Mouse (Mus musculus): Measurements from ENCODE around the gene Vmp1. TPM values are rescaled to one million over a fixed set of nuclear protein-coding genes. Genes with fewer than 3 reads are reported as not detected.
A peak's percentile ranks its signal among the peaks of the same experiment; 100 is the strongest.

Vmp1 gene
- polyA plus RNA-seq, 1 experiment = 525 TPM

GRCm38 (mm10) chr11:86598154-86598553, 85.5 kb downstream of the Vmp1 start:
- Histone ChIP-seq H3K27ac (ENCODE audit: insufficient read depth, low read length) (peak overlapping the region; percentile 42; the same call in 1 of the 2 replicates), H3K4me3 (ENCODE audit: insufficient read depth, low read length) (no peak overlapping the region), H3K4me1 (ENCODE audit: control insufficient read depth, insufficient read depth, low read length) (peaks cover 17% of the 10 kb centered on the region)
- TF ChIP-seq CTCF (IDR thresholded peaks at IDR 0.05; ENCODE audit: borderline replicate concordance, insufficient read depth, low read length) (no peak), POLR2A (IDR thresholded peaks at IDR 0.05; ENCODE audit: low read depth, low read length) (no peak)

GRCm38 (mm10) chr11:86596976-86597375, 86.7 kb downstream of the Vmp1 start:
- Histone ChIP-seq H3K27ac (ENCODE audit: insufficient read depth, low read length) (peak overlapping the region; percentile 70), H3K4me3 (ENCODE audit: insufficient read depth, low read length) (no peak overlapping the region), H3K4me1 (ENCODE audit: control insufficient read depth, insufficient read depth, low read length) (peaks cover 23% of the 10 kb centered on the region)
- TF ChIP-seq CTCF (IDR thresholded peaks at IDR 0.05; ENCODE audit: borderline replicate concordance, insufficient read depth, low read length) (no peak), POLR2A (IDR thresholded peaks at IDR 0.05; ENCODE audit: low read depth, low read length) (no peak)

GRCm38 (mm10) chr11:86596187-86596960, 87.3 kb downstream of the Vmp1 start:
- TF ChIP-seq CTCF (IDR thresholded peaks at IDR 0.05; ENCODE audit: borderline replicate concordance, insufficient read depth, low read length) = no peak
- no peak for TF ChIP-seq POLR2A (IDR thresholded peaks at IDR 0.05; ENCODE audit: low read depth, low read length)
- H3K4me1 ChIP-seq (ENCODE audit: control insufficient read depth, insufficient read depth, low read length) = peaks cover 27% of the 10 kb centered on the region
- H3K4me3 ChIP-seq (ENCODE audit: insufficient read depth, low read length) = no peak overlapping the region
- H3K27ac ChIP-seq (ENCODE audit: insufficient read depth, low read length) = peak overlapping the region; percentile 77

DNA sequence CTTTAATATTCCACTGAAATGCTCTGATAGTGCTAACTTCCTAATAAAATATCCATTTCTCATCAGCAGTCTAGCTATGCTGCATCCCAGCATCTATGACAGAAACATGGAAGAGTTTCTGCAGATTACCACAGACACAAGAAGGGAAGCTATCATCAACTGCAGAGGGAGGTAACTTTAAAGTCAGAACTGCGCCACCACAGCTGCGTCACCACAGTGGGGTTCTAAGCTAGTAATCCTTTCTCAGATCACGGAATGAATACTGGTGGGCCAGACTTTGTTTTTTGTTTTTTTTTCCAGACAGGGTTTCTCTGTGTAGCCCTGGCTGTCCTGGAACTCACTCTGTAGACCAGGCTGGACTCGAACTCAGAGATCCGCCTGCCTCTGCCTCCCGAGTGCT, 88.3 kb downstream of the Vmp1 start:
- Histone ChIP-seq H3K4me1 (ENCODE audit: control insufficient read depth, insufficient read depth, low read length) (peaks cover 34% of the 10 kb centered on the region), H3K27ac (ENCODE audit: insufficient read depth, low read length) (peak overlapping the region; percentile 57; the same call in 1 of the 2 replicates), H3K4me3 (ENCODE audit: insufficient read depth, low read length) (no peak overlapping the region)
- TF ChIP-seq POLR2A (IDR thresholded peaks at IDR 0.05; ENCODE audit: low read depth, low read length) (no peak), CTCF (IDR thresholded peaks at IDR 0.05; ENCODE audit: borderline replicate concordance, insufficient read depth, low read length) (no peak)

DNA sequence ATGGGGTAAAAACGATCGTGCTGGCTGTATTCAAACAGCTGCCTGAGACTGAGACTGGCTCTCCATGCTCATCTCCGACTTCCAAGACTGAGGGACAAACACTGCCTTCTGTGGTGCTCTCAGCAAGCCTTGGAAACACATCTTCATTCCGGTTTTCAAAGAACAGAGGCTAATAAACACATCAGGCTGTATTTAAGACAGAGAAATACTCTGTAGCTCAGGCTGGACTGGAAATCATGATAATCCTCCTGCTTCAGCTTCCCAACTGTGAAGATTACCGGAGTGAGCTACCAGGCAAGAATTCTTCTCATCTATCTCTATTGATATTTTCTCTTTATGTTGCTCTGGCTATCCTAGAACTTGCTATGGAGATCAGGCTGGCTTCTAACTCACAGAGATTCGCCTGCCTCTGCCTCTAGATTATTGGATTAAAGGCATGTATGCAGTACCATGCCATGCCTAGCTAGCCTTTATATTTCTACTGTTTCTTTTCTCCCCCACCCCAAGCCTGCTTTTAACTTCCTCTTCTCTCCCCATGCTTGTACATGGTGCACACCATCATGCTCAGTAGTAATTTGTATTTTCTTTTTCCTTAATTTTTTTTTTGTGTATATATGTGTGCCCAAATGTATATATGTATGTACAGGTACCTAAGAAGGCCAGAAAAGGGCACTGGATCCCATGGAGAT, 89.3 kb downstream of the Vmp1 start:
- peaks cover 32% of the 10 kb centered on the region for H3K4me1 ChIP-seq (ENCODE audit: control insufficient read depth, insufficient read depth, low read length)
- TF ChIP-seq CTCF (IDR thresholded peaks at IDR 0.05; ENCODE audit: borderline replicate concordance, insufficient read depth, low read length) (no peak), POLR2A (IDR thresholded peaks at IDR 0.05; ENCODE audit: low read depth, low read length) (no peak)
- no peak overlapping the region for H3K4me3 ChIP-seq (ENCODE audit: insufficient read depth, low read length)
- peak overlapping the region; percentile 100 for H3K27ac ChIP-seq (ENCODE audit: insufficient read depth, low read length)

GRCm38 (mm10) chr11:86593443-86593842, 90.2 kb downstream of the Vmp1 start:
- no peak overlapping the region for H3K4me3 ChIP-seq (ENCODE audit: insufficient read depth, low read length)
- TF ChIP-seq POLR2A (IDR thresholded peaks at IDR 0.05; ENCODE audit: low read depth, low read length) (no peak), CTCF (IDR thresholded peaks at IDR 0.05; ENCODE audit: borderline replicate concordance, insufficient read depth, low read length) (no peak)
- H3K27ac ChIP-seq (ENCODE audit: insufficient read depth, low read length) = peak overlapping the region; percentile 100
- peaks cover 30% of the 10 kb centered on the region for H3K4me1 ChIP-seq (ENCODE audit: control insufficient read depth, insufficient read depth, low read length)

GRCm38 (mm10) chr11:86592993-86593392, 90.6 kb downstream of the Vmp1 start:
- TF ChIP-seq POLR2A (IDR thresholded peaks at IDR 0.05; ENCODE audit: low read depth, low read length) (peak; percentile 17; the same call in 1 of the 2 replicates), CTCF (IDR thresholded peaks at IDR 0.05; ENCODE audit: borderline replicate concordance, insufficient read depth, low read length) (no peak)
- H3K4me1 ChIP-seq (ENCODE audit: control insufficient read depth, insufficient read depth, low read length) = peaks cover 33% of the 10 kb centered on the region
- H3K4me3 ChIP-seq (ENCODE audit: insufficient read depth, low read length) = no peak overlapping the region
- peak overlapping the region; percentile 100 for H3K27ac ChIP-seq (ENCODE audit: insufficient read depth, low read length)

- Histone ChIP-seq H3K27ac (ENCODE audit: insufficient read depth, low read length) (peak overlapping the region; percentile 100), H3K4me3 (ENCODE audit: insufficient read depth, low read length) (no peak overlapping the region), H3K4me1 (ENCODE audit: control insufficient read depth, insufficient read depth, low read length) (peaks cover 38% of the 10 kb centered on the region)
- no peak for TF ChIP-seq POLR2A (IDR thresholded peaks at IDR 0.05; ENCODE audit: low read depth, low read length)
These were observed 91.6 kb downstream of the Vmp1 start for GRCm38 (mm10) chr11:86591931-86592616.

DNA sequence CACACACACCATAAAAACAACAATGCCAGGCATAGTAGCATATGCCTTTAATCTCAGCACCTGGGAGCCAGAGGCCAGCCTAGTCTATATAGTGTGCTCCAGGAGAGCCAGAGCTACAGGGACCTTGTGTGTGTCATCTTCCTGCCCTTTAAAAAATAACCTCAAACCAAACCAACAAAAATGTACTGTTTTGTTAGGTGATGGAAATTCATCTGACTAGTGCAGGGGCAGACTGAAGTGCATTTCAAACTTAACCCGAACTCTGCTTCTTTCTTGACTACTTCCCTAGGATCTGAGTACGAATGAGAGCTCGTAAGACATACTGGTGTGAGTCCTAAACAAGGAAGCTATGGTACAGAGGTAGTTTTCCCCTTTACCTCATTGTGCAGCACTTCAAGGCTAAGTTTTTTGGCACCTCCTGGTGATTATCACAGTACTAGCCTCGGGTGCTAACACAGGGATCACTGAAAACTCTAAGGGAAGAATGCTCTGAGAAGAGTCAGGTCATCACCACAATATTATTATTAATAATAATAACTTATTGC, 92.3 kb downstream of the Vmp1 start:
- Histone ChIP-seq H3K4me1 (ENCODE audit: control insufficient read depth, insufficient read depth, low read length) (peaks cover 38% of the 10 kb centered on the region), H3K27ac (ENCODE audit: insufficient read depth, low read length) (peak overlapping the region; percentile 100), H3K4me3 (ENCODE audit: insufficient read depth, low read length) (no peak overlapping the region)
- TF ChIP-seq CTCF (IDR thresholded peaks at IDR 0.05; ENCODE audit: borderline replicate concordance, insufficient read depth, low read length) (no peak), POLR2A (IDR thresholded peaks at IDR 0.05; ENCODE audit: low read depth, low read length) (no peak)
